Mouse (Mus musculus): ENCODE data around the gene Gm45062.
"Not testable (repeated sequence)": the region's sequence is repeated elsewhere in the genome, so short reads cannot be mapped to it uniquely, and the experiment has no call there.

Gm45062 gene

DNA sequence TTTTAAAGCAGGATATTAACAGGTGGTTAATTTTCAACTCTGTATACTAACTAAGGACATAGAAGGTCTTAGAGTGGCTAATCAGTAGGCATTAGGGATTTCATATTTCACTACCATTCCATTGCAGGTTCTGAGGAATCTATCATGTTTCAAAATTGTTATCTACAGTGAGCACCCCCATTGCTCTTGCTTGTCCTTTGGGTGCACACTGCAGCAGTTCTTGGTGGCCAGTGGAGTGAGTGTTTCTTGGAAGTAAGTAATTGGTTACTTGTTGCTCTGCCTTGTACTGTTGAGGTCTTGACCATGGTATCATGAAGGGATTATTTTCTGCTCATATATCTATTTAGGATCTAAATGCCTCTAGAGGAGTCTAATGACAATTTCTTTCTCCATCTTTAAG lies 57.0 kb downstream of the Gm45062 start:
- no peak for DNase-seq (ENCODE audit: low read depth)

DNA sequence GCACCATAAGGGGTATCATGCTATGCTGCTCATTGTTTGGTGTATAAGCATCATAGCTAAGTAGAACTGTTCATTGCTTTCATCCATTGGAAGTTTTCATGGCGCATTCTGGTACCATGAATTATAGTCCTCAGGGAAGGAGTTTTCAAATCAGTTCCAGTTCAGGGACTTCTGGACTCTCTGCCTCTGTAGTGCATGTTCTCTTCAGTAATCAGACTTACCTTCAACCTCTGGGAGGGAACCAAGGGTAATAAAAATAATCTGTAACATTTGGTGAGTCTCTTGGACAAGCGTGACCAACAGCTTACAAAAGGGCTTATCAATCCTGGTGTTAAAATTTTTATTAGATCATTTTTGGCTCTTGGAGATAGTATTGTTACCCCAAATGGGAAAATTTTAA lies 60.3 kb downstream of the Gm45062 start:
- DNase-seq (ENCODE audit: low read depth), result no peak

GRCm38 (mm10) chr6:8331496-8331895 lies 72.2 kb downstream of the Gm45062 start:
- DNase-seq (ENCODE audit: low read depth), result not testable (repeated sequence)

GRCm38 (mm10) chr6:8333380-8333779 lies 74.1 kb downstream of the Gm45062 start:
- no peak for DNase-seq (ENCODE audit: low read depth)

- peak; percentile 26 for DNase-seq (ENCODE audit: low read depth)
Observed at GRCm38 (mm10) chr6:8336487-8337390, 77.5 kb downstream of the Gm45062 start.

GRCm38 (mm10) chr6:8339453-8339852 lies 80.2 kb downstream of the Gm45062 start:
- peak; percentile 37 for DNase-seq (ENCODE audit: low read depth)

DNA sequence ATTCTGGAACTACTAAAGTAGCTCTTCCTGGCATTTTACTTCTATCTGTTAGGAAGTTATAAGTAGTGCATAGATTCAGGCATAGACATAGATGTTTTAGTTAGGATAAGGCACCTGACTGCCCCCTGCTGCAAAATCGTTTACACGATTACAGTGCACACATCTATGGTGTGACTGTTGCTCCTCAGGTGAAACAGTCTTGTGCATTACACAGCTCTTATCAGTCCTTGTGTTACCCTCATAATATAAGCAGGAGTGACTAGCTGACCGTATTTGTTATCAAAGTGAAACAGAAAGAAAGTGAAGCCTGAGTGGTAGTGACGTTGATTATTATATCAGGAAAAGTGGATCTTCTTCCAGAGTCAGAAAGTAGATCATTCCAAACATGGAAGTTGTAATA lies 84.0 kb downstream of the Gm45062 start:
- no peak for DNase-seq (ENCODE audit: low read depth)

DNA sequence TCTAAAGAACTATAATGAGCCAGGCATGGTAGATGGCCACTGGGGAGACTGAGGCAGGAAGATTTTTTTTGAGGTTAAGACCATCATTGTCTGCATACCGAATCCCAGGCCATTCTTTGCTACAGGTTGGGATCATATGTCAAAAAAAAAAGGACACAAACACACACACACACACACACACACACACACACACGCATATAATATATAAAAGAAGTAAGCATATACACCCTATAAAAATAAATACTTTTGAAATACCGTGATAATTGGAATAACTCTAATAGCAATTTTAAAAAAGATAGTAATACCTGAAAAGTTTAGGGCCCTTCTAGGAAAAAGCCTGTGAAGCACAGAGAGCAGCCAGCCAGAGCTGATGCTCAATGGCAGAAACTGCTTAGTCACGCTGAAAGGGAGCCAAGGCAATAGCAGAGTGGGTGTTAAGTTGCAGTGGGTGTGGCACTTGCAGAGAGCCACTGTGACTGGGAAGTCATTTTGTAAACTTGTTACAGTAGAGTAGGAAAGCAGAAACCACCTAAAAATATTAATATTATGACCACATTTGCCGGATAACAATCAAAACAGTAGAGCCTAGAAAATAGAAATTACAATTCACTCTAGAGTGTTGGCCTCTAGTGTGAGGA lies 86.1 kb downstream of the Gm45062 start:
- peak; percentile 90 for DNase-seq (ENCODE audit: low read depth)

DNA sequence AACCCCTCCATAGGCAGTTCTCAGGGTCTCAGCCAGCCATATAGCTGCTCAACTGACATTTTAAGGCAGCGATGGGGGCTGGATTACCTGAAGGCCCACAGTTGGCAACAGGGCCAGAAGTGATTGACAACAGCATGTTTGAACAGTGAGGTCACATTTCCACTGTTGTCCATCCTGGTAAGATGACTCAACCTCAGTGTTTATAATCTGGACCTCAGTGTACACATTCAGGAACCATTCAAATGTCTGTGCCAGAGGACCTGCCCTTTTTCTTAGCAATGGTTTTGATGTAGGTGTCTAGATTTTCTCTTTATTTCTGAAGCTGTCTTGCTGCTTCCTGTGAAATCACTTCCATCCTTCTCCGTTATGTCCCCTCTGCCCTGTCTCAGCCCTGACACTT lies 87.9 kb downstream of the Gm45062 start:
- peak; percentile 69 for DNase-seq (ENCODE audit: low read depth)

DNA sequence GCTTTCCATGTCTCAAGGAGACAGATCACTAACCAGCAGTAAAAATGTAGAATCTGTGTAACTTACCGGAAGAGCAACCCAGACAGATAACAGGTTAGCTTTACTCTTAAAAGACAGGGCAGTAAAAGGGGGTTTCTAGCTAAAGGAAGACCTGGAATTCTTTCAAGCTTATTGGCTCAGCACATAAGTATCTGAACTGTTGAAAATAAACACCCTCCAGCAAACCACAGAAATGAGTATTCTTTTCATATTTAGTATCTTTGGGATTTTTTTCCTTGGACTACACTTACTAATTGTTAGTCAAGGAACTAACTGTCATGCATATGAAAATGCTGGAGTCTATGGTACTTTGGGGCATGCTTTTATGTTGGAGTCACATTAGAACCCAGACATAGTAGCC lies 89.1 kb downstream of the Gm45062 start:
- no peak for DNase-seq (ENCODE audit: low read depth)

DNA sequence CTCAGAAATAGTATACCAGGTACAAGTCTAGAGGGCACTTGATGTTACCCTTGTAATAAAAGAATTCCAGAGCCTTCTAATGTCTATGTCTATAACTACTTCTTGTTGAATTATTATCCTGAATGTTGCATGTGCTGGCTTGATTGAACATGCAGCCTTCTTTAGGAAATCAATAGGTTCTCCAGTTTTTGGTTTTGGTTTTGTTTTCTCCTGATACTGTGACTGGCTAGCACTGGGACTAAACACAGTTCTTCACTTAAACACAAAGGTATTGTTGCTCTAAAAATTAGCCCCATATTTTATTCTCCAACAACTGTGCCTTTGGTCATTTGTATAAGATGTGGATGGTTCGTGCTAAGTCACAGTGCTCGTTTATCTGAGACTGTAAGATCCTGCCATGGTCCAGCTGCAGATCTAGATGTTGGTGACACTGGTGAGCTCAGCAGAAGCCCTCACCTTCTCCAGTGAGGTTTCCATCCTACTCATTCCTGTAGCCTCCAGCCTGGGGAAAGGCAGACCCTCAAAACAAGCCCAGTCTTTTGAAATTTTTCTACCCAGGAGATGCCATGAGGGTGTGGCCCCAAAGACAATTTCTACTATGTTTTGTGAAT lies 89.9 kb downstream of the Gm45062 start:
- DNase-seq (ENCODE audit: low read depth), result no peak

GRCm38 (mm10) chr6:8351507-8351906 lies 92.3 kb downstream of the Gm45062 start:
- DNase-seq (ENCODE audit: low read depth), result no peak

DNA sequence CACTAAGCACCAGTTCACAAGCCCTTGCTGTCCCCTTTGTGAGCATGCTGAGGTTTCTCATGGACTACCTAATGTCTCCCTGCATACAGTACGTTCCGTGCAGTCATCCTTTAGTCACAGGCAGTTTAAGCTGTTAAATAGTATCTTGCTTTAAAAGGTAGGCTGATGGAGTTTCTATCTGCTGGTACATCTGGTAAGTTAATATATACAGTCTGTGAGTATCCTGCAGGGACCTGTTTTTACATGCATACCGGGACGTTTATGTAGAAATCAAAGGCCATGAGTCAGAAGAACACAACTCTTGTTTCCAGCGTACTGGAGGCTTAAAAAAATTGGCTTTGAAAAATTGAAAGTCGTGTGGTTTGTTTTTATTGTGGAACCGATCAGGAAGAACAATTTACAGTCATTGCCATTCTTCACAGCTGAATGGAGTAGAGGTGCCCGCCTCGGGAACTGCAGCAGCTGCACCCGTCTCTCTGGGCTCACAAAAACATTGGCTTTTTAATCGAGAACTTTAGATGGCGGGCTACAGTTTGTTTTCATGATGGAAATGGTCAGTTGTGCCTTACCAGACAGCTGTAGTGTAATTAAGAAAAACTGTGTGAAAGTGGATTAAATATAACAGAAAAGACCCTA lies 93.4 kb downstream of the Gm45062 start:
- no peak for DNase-seq (ENCODE audit: low read depth)

DNA sequence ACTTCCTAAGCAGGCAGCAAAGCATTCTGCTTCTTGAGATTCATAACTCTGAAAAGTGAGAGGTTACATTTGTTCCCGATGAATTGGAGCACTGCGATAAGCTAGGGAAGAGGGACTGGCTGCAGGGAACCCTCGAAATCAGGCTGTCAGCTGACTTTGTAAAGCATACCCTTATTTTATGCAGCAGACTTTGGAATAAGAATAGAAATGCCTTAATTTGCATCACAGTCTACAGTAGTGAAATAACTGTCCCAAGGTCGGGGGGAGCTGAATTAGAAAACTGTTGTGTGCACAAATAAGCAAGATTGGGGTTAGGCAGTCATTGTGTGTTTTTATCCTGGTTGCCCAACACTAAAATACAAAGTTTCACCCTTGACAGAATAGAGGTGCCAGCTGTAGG lies 94.2 kb downstream of the Gm45062 start:
- no peak for DNase-seq (ENCODE audit: low read depth)

DNA sequence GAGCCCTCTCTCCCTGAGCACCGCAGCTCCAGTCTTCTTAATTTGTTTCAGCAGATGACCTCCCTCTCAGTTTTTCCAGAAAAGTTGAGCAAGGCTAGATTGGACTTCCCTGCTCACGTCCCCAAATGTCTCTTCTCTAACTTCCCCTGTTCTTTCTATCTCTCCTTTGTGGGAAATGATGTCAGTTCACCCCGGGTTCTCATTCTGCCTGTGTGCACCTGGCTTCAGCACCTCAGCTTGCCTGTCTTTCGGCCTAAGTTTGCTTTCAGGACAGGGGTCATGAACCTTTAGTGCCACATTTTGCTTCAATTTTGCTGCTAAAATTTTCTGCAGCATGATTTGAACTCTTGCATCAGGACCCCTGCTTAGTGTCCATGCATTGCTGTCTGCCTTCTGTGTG lies 95.6 kb downstream of the Gm45062 start:
- DNase-seq (ENCODE audit: low read depth), result no peak

DNA sequence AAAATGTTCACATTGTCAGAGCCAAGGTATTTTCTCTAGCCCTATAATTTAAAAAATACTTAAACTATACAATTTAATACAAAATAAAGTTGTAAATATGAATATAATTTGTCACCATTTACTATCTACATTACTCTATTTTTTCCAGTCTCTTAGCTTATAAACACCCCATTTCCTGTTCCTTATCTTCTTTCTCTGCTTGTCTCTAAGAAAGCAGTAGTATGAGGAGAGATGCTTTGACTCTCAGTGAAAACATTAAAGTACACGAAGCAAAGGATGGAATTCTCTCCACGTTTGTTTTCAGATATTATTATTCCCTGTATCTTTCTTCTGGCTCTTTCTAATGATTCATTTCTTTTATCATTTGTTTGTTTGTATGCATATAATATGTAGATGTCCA lies 99.0 kb downstream of the Gm45062 start:
- DNase-seq (ENCODE audit: low read depth), result no peak

DNA sequence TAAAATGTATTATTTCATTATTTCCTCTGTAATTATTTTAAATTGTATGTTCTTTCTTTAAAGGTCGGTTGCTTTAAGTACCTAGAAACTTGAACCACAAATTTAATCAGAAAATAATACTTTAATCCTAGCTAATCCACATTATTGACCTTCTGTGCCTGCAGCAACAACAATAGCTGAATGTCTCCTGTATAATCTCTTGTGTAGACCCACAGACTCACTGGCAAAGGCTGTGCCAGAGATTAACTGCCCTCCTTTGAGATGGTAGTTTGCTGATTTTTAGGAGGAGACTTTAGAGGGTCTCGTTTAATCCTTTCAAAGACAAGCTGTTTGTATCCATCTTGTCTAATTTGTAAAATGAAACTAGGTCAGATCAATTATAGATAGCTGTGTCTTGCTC lies 99.5 kb downstream of the Gm45062 start:
- DNase-seq (ENCODE audit: low read depth), result no peak

GRCm38 (mm10) chr6:8360805-8361204 lies 101.6 kb downstream of the Gm45062 start:
- no peak for DNase-seq (ENCODE audit: low read depth)

- no peak for DNase-seq (ENCODE audit: low read depth)
Observed at GRCm38 (mm10) chr6:8364033-8364756, 104.9 kb downstream of the Gm45062 start.

- no peak for DNase-seq (ENCODE audit: low read depth)
Observed at GRCm38 (mm10) chr6:8364757-8365150, 105.5 kb downstream of the Gm45062 start.

GRCm38 (mm10) chr6:8367675-8368074 lies 108.4 kb downstream of the Gm45062 start:
- DNase-seq (ENCODE audit: low read depth), result no peak
